Mouse (Mus musculus) fat pad, adult 2 months (tissue): ENCODE measurements around the gene Ccnb1.
"Not testable (repeated sequence)": the region's sequence is repeated elsewhere in the genome, so short reads cannot be mapped to it uniquely, and the experiment has no call there.

Experiments used
- DNase-seq: peaks from one replicate; pipeline ENCODE4 v3.0.0-alpha.2; 2011; ENCODE audit warnings: low read depth, low spot score; ENCODE audit errors: extremely low read depth

Gene Ccnb1

GRCm38 (mm10) chr13:100775252-100776055, 10.9 kb downstream of the Ccnb1 start, which contains the start of gene Cenph:
TSS of gene Cenph (minus strand) at chr13:100775899.
- DNase-seq: no peak

GRCm38 (mm10) chr13:100774704-100775103, 11.7 kb downstream of the Ccnb1 start:
- no peak for DNase-seq

- no peak for DNase-seq
These were observed 31.0 kb downstream of the Ccnb1 start for GRCm38 (mm10) chr13:100755329-100755728.

GRCm38 (mm10) chr13:100754186-100754585, 32.2 kb downstream of the Ccnb1 start:
- DNase-seq: no peak

GRCm38 (mm10) chr13:100753011-100753410, 33.4 kb downstream of the Ccnb1 start:
- DNase-seq: no peak

- DNase-seq: no peak
These were observed 33.8 kb downstream of the Ccnb1 start for GRCm38 (mm10) chr13:100752529-100752928.

GRCm38 (mm10) chr13:100751402-100751801, 35.0 kb downstream of the Ccnb1 start:
- no peak for DNase-seq

- DNase-seq: no peak
These were observed 35.6 kb downstream of the Ccnb1 start for GRCm38 (mm10) chr13:100750799-100751198.

GRCm38 (mm10) chr13:100748638-100749037, 37.7 kb downstream of the Ccnb1 start:
- peak; percentile 57 for DNase-seq

GRCm38 (mm10) chr13:100746090-100746489, 40.3 kb downstream of the Ccnb1 start:
- DNase-seq: no peak

GRCm38 (mm10) chr13:100744036-100744744, 42.2 kb downstream of the Ccnb1 start, which contains the start of gene Mrps36:
TSS of gene Mrps36 (minus strand) at chr13:100744659.
- no peak for DNase-seq

- DNase-seq: no peak
These were observed 42.9 kb downstream of the Ccnb1 start for GRCm38 (mm10) chr13:100743346-100744035.

GRCm38 (mm10) chr13:100742831-100743230, 43.5 kb downstream of the Ccnb1 start:
- DNase-seq: no peak

GRCm38 (mm10) chr13:100732756-100733155, 53.6 kb downstream of the Ccnb1 start:
- DNase-seq: no peak

GRCm38 (mm10) chr13:100731462-100732046, 54.8 kb downstream of the Ccnb1 start:
- not testable (repeated sequence) for DNase-seq

- no peak for DNase-seq
These were observed 55.6 kb downstream of the Ccnb1 start, which contains the start of gene Cdk7 for GRCm38 (mm10) chr13:100730861-100731176. TSS of gene Cdk7 (minus strand) at chr13:100730939.

- no peak for DNase-seq
These were observed 56.1 kb downstream of the Ccnb1 start for GRCm38 (mm10) chr13:100730153-100730860.
